Mouse (Mus musculus) erythroblast, embryonic 14.5 days (primary cell): ENCODE data around the gene Zfpm1.

Experiments used
- GATA1 ChIP-seq: IDR thresholded peaks from 2 replicates; pipeline ENCODE4 v1.6.1; 2012; ENCODE audit warnings: low read length, inconsistent platforms, mixed read lengths
- TAL1 ChIP-seq: IDR thresholded peaks from 3 replicates; pipeline ENCODE4 v1.6.1; 2012; ENCODE audit warnings: low read length, inconsistent platforms, mixed read lengths

- TF ChIP-seq TAL1 (no peak), GATA1 (no peak)
These were observed 49.2 kb downstream of the Zfpm1 start for GRCm38 (mm10) chr8:122331134-122331523.
